Mouse (Mus musculus) stomach, postnatal 0 days (tissue): ENCODE data around the gene Ttll11.

ENCODE experiments used
- CTCF ChIP-seq: IDR thresholded peaks from 2 replicates; pipeline ENCODE4 v1.5.1; 2016; ENCODE audit warnings: antibody characterized with exemption, low read depth, mild to moderate bottlenecking, moderate library complexity
- EP300 ChIP-seq: optimal IDR thresholded peaks from 2 replicates; pipeline ENCODE3; 2016; ENCODE audit warnings: antibody characterized with exemption

DNA sequence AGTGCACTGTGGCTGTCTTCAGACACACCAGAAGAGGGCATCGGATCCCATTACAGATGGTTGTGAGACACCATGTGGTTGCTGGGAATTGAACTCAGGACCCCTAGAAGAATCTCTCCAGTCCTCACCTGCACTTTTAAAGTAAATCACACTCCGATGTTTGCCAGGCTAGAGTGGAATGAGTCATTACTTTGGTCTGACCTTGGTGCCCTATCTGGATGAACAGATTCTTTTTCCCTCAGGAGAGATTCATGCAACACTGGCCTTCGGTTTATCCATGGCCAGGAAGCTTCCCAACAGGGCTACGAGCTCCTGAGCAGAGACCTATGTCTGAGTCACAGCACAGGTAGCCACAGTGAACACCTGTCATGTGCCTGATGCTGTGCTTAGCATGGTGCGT, 18.7 kb upstream of the Ttll11 start:
- TF ChIP-seq CTCF (no peak), EP300 (no peak)
